Mouse (Mus musculus): ENCODE data around the gene Pde4b. TPM values are rescaled to one million over a fixed set of nuclear protein-coding genes. Genes with fewer than 3 reads are reported as not detected.

The Pde4b gene
- polyA plus RNA-seq, 1 experiment from 2014 or later = 21.8 TPM

DNA sequence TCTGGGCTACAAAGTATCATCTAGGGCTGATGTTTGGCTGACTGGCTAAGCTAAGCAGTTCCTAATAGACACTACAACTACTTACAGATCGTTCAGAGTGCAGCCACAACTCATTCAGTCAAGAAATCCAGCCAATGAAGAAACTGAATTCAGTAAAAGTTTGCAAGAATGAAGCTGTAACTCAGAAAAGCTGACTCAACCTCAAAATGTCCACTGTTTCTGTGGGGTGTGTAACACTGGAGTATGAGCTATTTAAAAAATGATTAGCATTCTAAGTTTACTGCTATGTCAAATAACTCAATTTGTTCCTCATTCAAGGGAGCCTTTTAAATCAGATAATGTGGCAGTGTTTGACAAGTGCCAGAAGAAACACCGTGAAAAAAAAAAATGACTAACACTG is 469.7 kb downstream of the Pde4b start:
- no peaks in the 10 kb centered on the region for H3K4me1 ChIP-seq (replicated peaks)
- H3K9ac ChIP-seq = no peak overlapping the region
- no peak for ATAC-seq (ENCODE audit: low read depth)
- no peak overlapping the region for H3K4me3 ChIP-seq
- no peak overlapping the region for H3K4me2 ChIP-seq
- 70% methylated on average over 2 of the region's 2 CpGs for WGBS
- H3K9me3 ChIP-seq = no peaks in the 10 kb centered on the region
- no peaks in the 10 kb centered on the region for H3K36me3 ChIP-seq
- H3K27me3 ChIP-seq = no peaks in the 10 kb centered on the region
- H3K27ac ChIP-seq (replicated peaks) = no peak overlapping the region

DNA sequence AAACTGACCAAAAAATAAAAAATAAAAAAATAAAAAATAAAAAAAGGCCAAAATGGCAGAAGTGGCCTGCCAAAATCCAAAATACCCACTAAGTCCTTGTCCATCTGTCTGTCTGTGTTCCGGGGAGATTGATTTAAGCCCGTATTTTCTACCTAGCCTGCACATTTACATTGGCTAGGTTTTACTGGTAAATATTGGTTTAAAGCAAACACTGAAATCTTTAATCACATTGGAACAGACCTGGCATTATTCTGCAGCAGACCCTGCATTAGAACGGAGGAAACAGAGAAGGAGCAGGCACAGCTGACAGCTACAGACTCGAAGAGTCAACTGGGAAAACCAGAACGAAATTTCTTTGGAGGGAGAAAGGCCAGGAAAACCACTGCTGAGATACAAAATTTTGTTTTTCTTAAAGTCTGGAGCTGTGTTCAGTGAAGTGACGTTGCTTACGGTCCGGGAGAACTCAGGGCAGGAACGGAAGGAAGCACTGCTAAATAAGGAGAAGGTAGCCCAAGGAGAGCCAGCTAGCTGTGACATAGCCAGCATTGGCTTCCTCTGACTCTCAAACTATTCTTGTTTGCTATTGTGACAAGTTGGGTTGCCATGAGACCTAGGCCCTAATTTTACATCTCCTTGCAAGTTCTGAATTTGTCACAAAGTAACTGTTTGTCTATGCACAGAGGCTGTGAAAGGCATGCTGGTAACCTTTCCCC is 470.3 kb downstream of the Pde4b start:
- Histone ChIP-seq H3K27me3 (no peaks in the 10 kb centered on the region), H3K9me3 (no peaks in the 10 kb centered on the region), H3K4me2 (no peak overlapping the region), H3K27ac (replicated peaks) (no peak overlapping the region), H3K4me3 (no peak overlapping the region), H3K9ac (no peak overlapping the region), H3K36me3 (no peaks in the 10 kb centered on the region), H3K4me1 (replicated peaks) (no peaks in the 10 kb centered on the region)
- ATAC-seq (ENCODE audit: low read depth) = no peak
- WGBS = 80% methylated on average over 9 of the region's 9 CpGs

DNA sequence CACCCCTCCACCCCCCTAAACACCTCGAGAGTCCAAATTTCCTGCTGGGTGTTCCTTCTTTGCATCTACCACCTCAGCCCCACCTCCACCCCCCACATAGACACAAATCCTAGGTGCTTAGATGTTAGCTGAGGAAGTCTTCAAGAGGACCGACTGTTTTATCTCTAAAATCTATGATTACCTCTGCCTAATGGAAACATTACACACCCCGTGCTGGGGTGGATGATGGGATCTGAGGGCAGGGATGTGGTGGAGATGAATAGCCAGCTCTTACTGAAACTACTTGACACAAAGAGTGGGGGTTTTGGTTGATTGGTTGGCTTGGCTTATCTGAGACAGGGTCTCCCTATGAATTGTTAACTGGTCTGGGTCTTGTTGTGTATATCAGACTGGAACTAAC is 471.0 kb downstream of the Pde4b start:
- no peak for ATAC-seq (ENCODE audit: low read depth)
- H3K4me3 ChIP-seq = no peak overlapping the region
- 80% methylated on average over 3 of the region's 3 CpGs for WGBS
- H3K4me1 ChIP-seq (replicated peaks) = no peaks in the 10 kb centered on the region
- H3K36me3 ChIP-seq = no peaks in the 10 kb centered on the region
- no peaks in the 10 kb centered on the region for H3K27me3 ChIP-seq
- H3K9me3 ChIP-seq = no peaks in the 10 kb centered on the region
- H3K27ac ChIP-seq (replicated peaks) = no peak overlapping the region
- H3K9ac ChIP-seq = no peak overlapping the region
- no peak overlapping the region for H3K4me2 ChIP-seq

DNA sequence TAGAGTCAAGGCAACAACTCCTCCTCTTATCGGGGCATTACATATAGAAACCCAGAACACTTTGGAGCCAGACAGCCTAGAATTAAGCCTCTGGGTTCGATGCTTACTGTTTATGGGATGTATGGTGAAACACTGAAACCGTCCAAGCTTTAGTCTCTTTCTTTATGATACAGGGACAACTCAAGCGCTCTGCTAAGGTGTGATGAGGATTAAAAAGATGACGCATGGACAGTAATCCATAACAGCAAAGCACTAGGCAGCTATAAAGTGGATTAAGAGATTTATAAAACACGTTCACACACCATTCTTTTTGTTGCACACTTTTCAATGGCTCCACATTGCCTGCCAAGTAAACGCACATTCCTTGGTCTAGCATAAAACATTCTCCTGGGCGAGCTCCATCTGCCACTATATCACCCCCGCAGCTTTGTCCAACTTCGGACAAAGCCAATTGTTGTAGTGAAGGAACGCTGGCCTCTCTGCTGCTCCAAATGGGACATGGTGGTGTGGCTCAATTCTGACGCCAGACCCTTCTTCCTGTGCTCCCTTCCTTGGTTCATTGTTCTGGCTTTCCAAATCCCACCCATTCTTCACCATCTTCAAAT is 473.4 kb downstream of the Pde4b start:
- no peak overlapping the region for H3K4me2 ChIP-seq
- H3K4me1 ChIP-seq (replicated peaks) = no peaks in the 10 kb centered on the region
- H3K9ac ChIP-seq = no peak overlapping the region
- no peaks in the 10 kb centered on the region for H3K27me3 ChIP-seq
- H3K36me3 ChIP-seq = no peaks in the 10 kb centered on the region
- H3K27ac ChIP-seq (replicated peaks) = no peak overlapping the region
- ATAC-seq (ENCODE audit: low read depth) = no peak
- no peaks in the 10 kb centered on the region for H3K9me3 ChIP-seq
- 65% methylated on average over 12 of the region's 12 CpGs for whole genome bisulfite sequencing
- no peak overlapping the region for H3K4me3 ChIP-seq

DNA sequence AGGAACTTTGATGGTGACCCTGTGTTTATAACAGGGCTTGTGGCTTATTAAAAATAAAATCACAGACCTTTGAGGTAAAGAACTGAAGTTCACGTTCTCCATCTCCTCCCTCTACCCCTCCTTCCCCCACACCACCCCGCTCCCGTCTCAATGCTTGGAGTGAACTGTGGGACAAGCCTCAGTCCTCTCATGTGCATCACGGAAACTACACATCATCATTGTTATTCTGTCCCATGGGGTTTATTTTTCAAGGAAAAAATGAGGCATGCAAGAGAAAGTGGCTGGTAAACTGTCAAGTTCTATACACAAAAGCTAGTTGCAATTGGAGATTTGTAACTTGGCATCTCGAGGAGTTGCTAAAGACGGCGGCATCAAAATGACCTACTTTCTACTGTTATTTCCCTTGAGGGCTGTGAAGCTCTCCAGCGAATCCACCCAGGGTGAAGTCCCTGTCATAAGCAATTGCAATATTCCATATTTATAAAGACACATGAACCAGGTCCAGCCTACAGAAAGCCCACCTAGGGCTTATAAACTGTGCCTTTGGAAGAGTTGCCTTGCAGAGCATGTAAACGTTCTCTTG is 476.0 kb downstream of the Pde4b start:
- ATAC-seq (ENCODE audit: low read depth) = no peak
- 84% methylated on average over 9 of the region's 9 CpGs for WGBS
- Histone ChIP-seq H3K36me3 (no peaks in the 10 kb centered on the region), H3K4me2 (no peak overlapping the region), H3K27me3 (no peaks in the 10 kb centered on the region), H3K27ac (replicated peaks) (no peak overlapping the region), H3K4me3 (no peak overlapping the region), H3K9ac (no peak overlapping the region), H3K9me3 (no peaks in the 10 kb centered on the region), H3K4me1 (replicated peaks) (peaks cover 15% of the 10 kb centered on the region)

DNA sequence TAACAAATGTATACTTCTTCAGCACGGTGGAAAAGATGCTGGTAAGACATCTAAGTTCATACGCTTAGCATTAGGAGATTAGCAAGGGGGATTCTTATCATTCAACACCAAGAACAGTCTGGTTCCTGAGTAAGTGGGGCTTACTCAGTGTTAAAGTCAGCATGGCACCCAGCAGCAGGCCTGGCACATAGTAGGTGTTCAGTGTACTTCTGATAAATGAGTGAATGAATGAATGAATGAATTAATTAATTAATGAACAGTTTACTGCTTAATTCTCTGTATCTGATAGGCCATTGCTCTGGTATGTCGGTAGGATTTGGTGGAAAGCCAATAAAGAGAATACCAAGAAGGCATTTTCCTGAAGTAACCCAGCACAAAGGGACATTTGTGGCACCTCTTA is 476.9 kb downstream of the Pde4b start:
- no peak overlapping the region for H3K4me2 ChIP-seq
- WGBS = 92% methylated on average over 3 of the region's 3 CpGs
- no peak overlapping the region for H3K9ac ChIP-seq
- no peaks in the 10 kb centered on the region for H3K27me3 ChIP-seq
- H3K4me1 ChIP-seq (replicated peaks) = peaks cover 24% of the 10 kb centered on the region
- H3K9me3 ChIP-seq = no peaks in the 10 kb centered on the region
- ATAC-seq (ENCODE audit: low read depth) = no peak
- H3K4me3 ChIP-seq = no peak overlapping the region
- no peak overlapping the region for H3K27ac ChIP-seq (replicated peaks)
- no peaks in the 10 kb centered on the region for H3K36me3 ChIP-seq

DNA sequence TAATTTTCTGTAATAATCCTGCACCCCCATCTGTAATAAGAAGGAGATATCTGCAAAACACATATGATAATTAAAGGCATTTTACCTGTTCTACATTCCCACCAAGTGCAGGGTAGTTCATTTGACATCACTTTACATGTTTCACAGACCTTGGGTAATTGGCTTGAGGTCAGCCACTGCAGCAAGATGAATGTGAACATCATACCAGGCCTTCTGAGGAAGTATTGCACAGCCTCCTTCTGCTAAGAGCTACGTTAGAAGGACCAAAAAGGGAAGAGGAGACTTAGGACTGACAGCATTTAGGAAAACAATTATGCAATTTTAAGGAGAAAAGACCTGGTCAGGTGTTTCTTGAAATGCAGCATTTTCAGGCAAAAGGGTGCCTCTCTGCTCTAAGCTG is 479.1 kb downstream of the Pde4b start:
- Histone ChIP-seq H3K27me3 (peaks cover 3% of the 10 kb centered on the region; the same call in 1 of the 2 replicates), H3K4me3 (no peak overlapping the region), H3K4me2 (no peak overlapping the region), H3K9me3 (no peaks in the 10 kb centered on the region), H3K36me3 (no peaks in the 10 kb centered on the region), H3K9ac (no peak overlapping the region), H3K27ac (replicated peaks) (no peak overlapping the region), H3K4me1 (replicated peaks) (peaks cover 40% of the 10 kb centered on the region)
- WGBS = 24% methylated on average over 1 of the region's 1 CpGs
- no peak for ATAC-seq (ENCODE audit: low read depth)

DNA sequence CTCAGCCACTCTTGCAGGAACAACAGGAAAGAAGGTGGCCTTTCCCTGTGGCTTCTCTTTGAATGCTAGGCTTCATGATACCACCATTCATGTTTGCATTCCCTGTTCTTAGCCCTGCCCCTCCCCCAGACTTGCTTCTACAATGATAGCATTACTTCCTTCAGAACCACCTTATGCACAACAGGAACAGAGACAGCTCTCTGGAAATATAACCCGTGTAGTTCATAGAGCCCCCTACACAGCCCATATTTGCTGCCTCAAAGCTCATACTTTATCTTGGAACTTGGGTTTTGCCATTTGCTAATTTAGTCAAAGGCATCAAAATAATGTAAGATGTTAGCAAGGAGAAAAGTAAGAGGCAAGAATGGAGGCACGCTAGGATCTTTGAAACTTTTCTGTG is 479.8 kb downstream of the Pde4b start:
- no peak for ATAC-seq (ENCODE audit: low read depth)
- Histone ChIP-seq H3K9ac (no peak overlapping the region), H3K9me3 (no peaks in the 10 kb centered on the region), H3K27ac (replicated peaks) (no peak overlapping the region), H3K36me3 (no peaks in the 10 kb centered on the region), H3K4me2 (no peak overlapping the region), H3K4me3 (no peak overlapping the region), H3K4me1 (replicated peaks) (peaks cover 40% of the 10 kb centered on the region), H3K27me3 (peaks cover 3% of the 10 kb centered on the region; the same call in 1 of the 2 replicates)
- 48% methylated on average over 2 of the region's 2 CpGs for WGBS

DNA sequence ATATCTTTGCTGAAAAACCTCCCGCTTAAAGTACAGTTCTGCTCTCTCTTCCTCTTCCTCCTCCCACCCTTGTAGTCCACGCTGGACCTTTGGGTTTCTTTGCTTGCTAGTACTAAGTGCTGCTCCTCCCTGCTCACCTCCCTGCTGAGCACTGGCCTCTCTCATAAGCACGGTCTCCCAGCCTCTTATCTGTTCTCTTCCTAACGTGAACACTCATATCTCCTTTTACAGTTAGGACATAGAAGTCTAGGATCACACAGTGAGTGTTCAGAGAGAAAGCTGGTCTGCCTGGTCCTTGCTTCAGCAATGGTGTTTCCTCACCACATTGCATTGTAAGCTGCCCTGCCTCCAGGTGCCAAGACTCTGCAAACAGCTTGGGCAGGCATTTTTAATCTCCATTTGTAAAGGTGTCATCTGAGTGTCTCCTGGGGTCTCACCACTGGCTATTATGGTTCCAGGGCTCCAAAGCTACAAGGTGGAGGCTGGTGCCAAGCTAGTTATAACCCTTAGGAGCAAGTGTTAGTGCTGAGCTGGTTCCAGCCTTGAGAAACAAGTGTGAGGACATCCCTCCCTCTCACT is 480.4 kb downstream of the Pde4b start:
- no peaks in the 10 kb centered on the region for H3K9me3 ChIP-seq
- H3K27ac ChIP-seq (replicated peaks) = no peak overlapping the region
- no peak for ATAC-seq (ENCODE audit: low read depth)
- peaks cover 40% of the 10 kb centered on the region for H3K4me1 ChIP-seq (replicated peaks)
- no peak overlapping the region for H3K4me3 ChIP-seq
- 27% methylated on average over 4 of the region's 4 CpGs for WGBS
- H3K4me2 ChIP-seq = no peak overlapping the region
- H3K36me3 ChIP-seq = no peaks in the 10 kb centered on the region
- H3K9ac ChIP-seq = no peak overlapping the region
- H3K27me3 ChIP-seq = peaks cover 3% of the 10 kb centered on the region; the same call in 1 of the 2 replicates

DNA sequence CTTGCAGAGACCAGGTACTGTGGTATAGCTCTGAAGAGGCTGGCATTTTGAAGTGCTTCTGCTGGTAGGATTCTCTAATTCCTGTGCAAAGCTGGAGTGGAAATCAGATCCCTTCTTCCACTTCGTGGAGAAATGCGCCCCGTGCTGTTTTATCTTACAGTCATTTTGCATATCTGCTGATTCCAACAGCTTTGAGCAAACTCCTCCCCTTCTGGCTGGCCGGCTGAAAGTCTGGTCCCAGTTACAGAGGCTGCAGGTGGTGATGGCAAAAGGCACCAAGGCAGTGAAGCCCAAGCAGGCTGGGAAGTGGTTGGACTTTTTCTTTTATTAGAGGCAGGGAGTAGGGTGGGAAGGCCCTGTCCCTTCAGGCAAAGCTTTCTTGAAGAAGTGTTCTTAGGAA is 481.2 kb downstream of the Pde4b start:
- no peaks in the 10 kb centered on the region for H3K36me3 ChIP-seq
- H3K4me1 ChIP-seq (replicated peaks) = peaks cover 40% of the 10 kb centered on the region
- peaks cover 3% of the 10 kb centered on the region; the same call in 1 of the 2 replicates for H3K27me3 ChIP-seq
- no peak overlapping the region for H3K9ac ChIP-seq
- no peak overlapping the region for H3K4me3 ChIP-seq
- ATAC-seq (ENCODE audit: low read depth) = no peak
- no peaks in the 10 kb centered on the region for H3K9me3 ChIP-seq
- H3K27ac ChIP-seq (replicated peaks) = peak overlapping the region; percentile 38; the same call in 1 of the 2 replicates
- 6% methylated on average over 4 of the region's 4 CpGs for WGBS
- H3K4me2 ChIP-seq = peak overlapping the region; percentile 24; the same call in 1 of the 2 replicates

DNA sequence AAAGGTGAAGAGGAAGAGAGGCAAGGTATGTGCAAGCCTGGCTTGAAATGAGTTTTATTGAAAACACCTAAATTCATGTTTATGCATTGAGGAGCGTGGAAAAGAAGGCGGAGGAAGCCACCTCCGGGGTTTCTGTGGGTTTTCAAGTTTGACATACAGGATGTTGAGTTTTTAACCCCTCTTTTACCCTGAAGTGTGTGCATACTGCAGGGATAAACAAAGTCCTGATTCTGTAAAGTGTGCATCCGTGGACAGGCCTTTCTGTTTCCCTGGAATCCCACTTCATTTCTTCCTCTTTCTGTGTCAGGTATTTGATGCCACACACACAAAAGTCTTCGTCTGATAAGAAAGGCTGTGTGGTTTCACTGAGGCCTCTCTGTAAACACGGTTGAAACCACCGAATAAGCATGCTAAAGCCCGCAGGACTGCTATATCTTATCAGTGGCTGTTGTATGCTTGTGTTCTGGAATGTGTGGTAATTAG is 481.8 kb downstream of the Pde4b start:
- no peaks in the 10 kb centered on the region for H3K36me3 ChIP-seq
- H3K4me2 ChIP-seq = peak overlapping the region; percentile 24; the same call in 1 of the 2 replicates
- 26% methylated on average over 8 of the region's 8 CpGs for WGBS

More for the DNA sequence above, 481.8 kb downstream of the Pde4b start:
- peaks cover 3% of the 10 kb centered on the region; the same call in 1 of the 2 replicates for H3K27me3 ChIP-seq
- ATAC-seq (ENCODE audit: low read depth) = no peak
- H3K4me1 ChIP-seq (replicated peaks) = peaks cover 40% of the 10 kb centered on the region
- H3K9me3 ChIP-seq = no peaks in the 10 kb centered on the region
- H3K27ac ChIP-seq (replicated peaks) = 0 out of 2 replicates have a peak overlapping the region, but pooled peaks have one; percentile 38
- H3K9ac ChIP-seq = no peak overlapping the region
- no peak overlapping the region for H3K4me3 ChIP-seq

Data from neural tube, embryonic 13.5 days (tissue).